Mouse (Mus musculus) bone marrow, adult 2 months (tissue): ENCODE measurements at regions not wholly inside any gene's neighbourhood (a gene's known extent, or its start where the extent isn't known, plus 50 kb on each side); places are given as distances from the start of the nearest gene placed in this dataset.

Experiments used
- CTCF ChIP-seq: fragments of 200-500 bp; IDR thresholded peaks from 2 replicates; pipeline ENCODE4 v1.5.1; 2011; ENCODE audit warnings: low read length, control low read depth; ENCODE audit not compliant: control insufficient read depth, insufficient read depth
- POLR2A ChIP-seq: fragments of 200-500 bp; IDR thresholded peaks from 2 replicates; pipeline ENCODE4 v1.6.1; 2011; ENCODE audit warnings: low read depth, mild to moderate bottlenecking, control low read depth, low read length, borderline replicate concordance; ENCODE audit not compliant: control insufficient read depth

GRCm38 (mm10) chr13:107639620-107640019 lies 404.6 kb upstream of the Smim15 start:
- no peak for TF ChIP-seq CTCF
- no peak for TF ChIP-seq POLR2A
